Mouse (Mus musculus) neural tube, embryonic 13.5 days (tissue): ENCODE results near the gene Ror2. TPM values are rescaled to one million over a fixed set of nuclear protein-coding genes. Genes with fewer than 3 reads are reported as not detected.

ENCODE experiments used
- ATAC-seq: fragments of 200-750 bp; cut with Nextera tagmentation; 2 replicates; pipeline ENCODE4 v1.8.0; 2017; ENCODE audit warnings: low read depth, mild to moderate bottlenecking, moderate TSS enrichment, moderate library complexity
- H3K27ac ChIP-seq: fragments of 300-500 bp; sonication (generic); replicated peaks from 2 replicates; pipeline ENCODE4 v1.5.1; 2015; ENCODE audit warnings: moderate library complexity, mild to moderate bottlenecking, inconsistent platforms
- H3K27me3 ChIP-seq: fragments of 300-500 bp; sonication (generic); 2 replicates; pipeline ENCODE4 v1.6.1; 2015; ENCODE audit warnings: mild to moderate bottlenecking, inconsistent platforms
- H3K36me3 ChIP-seq: fragments of 300-500 bp; sonication (generic); 2 replicates; pipeline ENCODE4 v1.6.1; 2015; ENCODE audit warnings: mild to moderate bottlenecking, inconsistent platforms
- H3K4me1 ChIP-seq: fragments of 300-500 bp; sonication (generic); replicated peaks from 2 replicates; pipeline ENCODE4 v1.6.1; 2015; ENCODE audit warnings: inconsistent platforms
- H3K4me2 ChIP-seq: fragments of 300-500 bp; sonication (generic); 2 replicates; pipeline ENCODE4 v1.6.1; 2015; ENCODE audit warnings: inconsistent platforms, mild to moderate bottlenecking, moderate library complexity
- H3K4me3 ChIP-seq: fragments of 300-500 bp; sonication (generic); 2 replicates; pipeline ENCODE4 v1.5.1; 2015; ENCODE audit warnings: mild to moderate bottlenecking, inconsistent platforms
- H3K9ac ChIP-seq: fragments of 300-500 bp; sonication (generic); 2 replicates; pipeline ENCODE4 v1.6.1; 2015; ENCODE audit warnings: moderate library complexity, mild to moderate bottlenecking, inconsistent platforms
- H3K9me3 ChIP-seq: fragments of 300-500 bp; sonication (generic); 2 replicates; pipeline ENCODE4 v1.6.1; 2016; ENCODE audit warnings: inconsistent platforms
- WGBS: fragments of 180-500 bp; shearing (Covaris S2); methylation state at CpG from one replicate; pipeline ENCODE4 v1.1.7; 2015; 5-methylcytosine and 5-hydroxymethylcytosine counted together
- polyA plus RNA-seq: library from polyadenylated mRNA; unstranded; fragments of >200 nt; fragmentation: Nextera tagmentation; extraction: Ambion mirVana; gene quantifications from 2 replicates; pipeline ENCODE4 v1.2.1, GENCODE M21; 2015

Ror2 gene
- polyA plus RNA-seq, 1 experiment from 2014 or later, result 5.3 TPM

GRCm38 (mm10) chr13:53305256-53305655, 19.3 kb upstream of the Ror2 start:
- Histone ChIP-seq H3K4me3 (no peak overlapping the region), H3K27me3 (no peaks in the 10 kb centered on the region), H3K9ac (no peak overlapping the region), H3K4me1 (peaks cover 17% of the 10 kb centered on the region), H3K9me3 (no peaks in the 10 kb centered on the region), H3K4me2 (no peak overlapping the region), H3K27ac (no peak overlapping the region), H3K36me3 (no peaks in the 10 kb centered on the region)
- ATAC-seq, result no peak
- WGBS, result 84% methylated on average over 8 of the region's 8 CpGs

GRCm38 (mm10) chr13:53302688-53303087, 16.8 kb upstream of the Ror2 start:
- Histone ChIP-seq H3K27ac (no peak overlapping the region), H3K36me3 (no peaks in the 10 kb centered on the region), H3K27me3 (no peaks in the 10 kb centered on the region), H3K4me3 (no peak overlapping the region), H3K4me1 (peaks cover 2% of the 10 kb centered on the region; the same call in 1 of the 2 replicates), H3K4me2 (no peak overlapping the region), H3K9ac (no peak overlapping the region), H3K9me3 (no peaks in the 10 kb centered on the region)
- WGBS, result 36% methylated on average over 10 of the region's 10 CpGs
- no peak for ATAC-seq

GRCm38 (mm10) chr13:53293065-53293464, 7.1 kb upstream of the Ror2 start:
- H3K27me3 ChIP-seq, result peaks cover 13% of the 10 kb centered on the region; the same call in 1 of the 2 replicates
- 57% methylated on average over 12 of the region's 12 CpGs for WGBS
- 0 out of 2 replicates have a peak, but pooled peaks cover 9% of the 10 kb centered on the region for H3K4me1 ChIP-seq
- no peaks in the 10 kb centered on the region for H3K36me3 ChIP-seq
- H3K4me3 ChIP-seq, result no peak overlapping the region
- no peak for ATAC-seq
- H3K27ac ChIP-seq, result no peak overlapping the region
- H3K9ac ChIP-seq, result no peak overlapping the region
- H3K9me3 ChIP-seq, result no peaks in the 10 kb centered on the region
- H3K4me2 ChIP-seq, result no peak overlapping the region

GRCm38 (mm10) chr13:53292244-53292643, 6.3 kb upstream of the Ror2 start:
- Histone ChIP-seq H3K36me3 (no peaks in the 10 kb centered on the region), H3K9ac (no peak overlapping the region), H3K4me1 (0 out of 2 replicates have a peak, but pooled peaks cover 2% of the 10 kb centered on the region), H3K4me2 (no peak overlapping the region), H3K4me3 (no peak overlapping the region), H3K27me3 (peaks cover 16% of the 10 kb centered on the region; the same call in 1 of the 2 replicates), H3K9me3 (no peaks in the 10 kb centered on the region), H3K27ac (no peak overlapping the region)
- 30% methylated on average over 3 of the region's 3 CpGs for WGBS
- ATAC-seq, result no peak

GRCm38 (mm10) chr13:53285261-53285755, 616 bp downstream of the Ror2 start:
- peaks cover 47% of the 10 kb centered on the region for H3K27me3 ChIP-seq
- peak; percentile 79 for ATAC-seq
- H3K27ac ChIP-seq, result 0 out of 2 replicates have a peak overlapping the region, but pooled peaks have one; percentile 33
- no peaks in the 10 kb centered on the region for H3K9me3 ChIP-seq
- no peaks in the 10 kb centered on the region for H3K36me3 ChIP-seq
- under 1% methylated on average over 35 of the region's 35 CpGs for WGBS
- peak overlapping the region; percentile 70 for H3K9ac ChIP-seq
- peaks cover 23% of the 10 kb centered on the region for H3K4me1 ChIP-seq
- peak overlapping the region; percentile 69 for H3K4me2 ChIP-seq
- H3K4me3 ChIP-seq, result peak overlapping the region; percentile 51

- no peak; the same call in 1 of the 2 replicates for ATAC-seq
- H3K36me3 ChIP-seq, result no peaks in the 10 kb centered on the region
- peaks cover 23% of the 10 kb centered on the region for H3K4me1 ChIP-seq
- H3K4me3 ChIP-seq, result peak overlapping the region; percentile 51
- H3K9me3 ChIP-seq, result no peaks in the 10 kb centered on the region
- H3K27ac ChIP-seq, result 0 out of 2 replicates have a peak overlapping the region, but pooled peaks have one; percentile 23
- H3K9ac ChIP-seq, result peak overlapping the region; percentile 70
- WGBS, result 2% methylated on average over 17 of the region's 17 CpGs
- peak overlapping the region; percentile 69 for H3K4me2 ChIP-seq
- peaks cover 47% of the 10 kb centered on the region for H3K27me3 ChIP-seq
These were observed 1.2 kb downstream of the Ror2 start for GRCm38 (mm10) chr13:53284740-53285191.

- H3K9ac ChIP-seq, result no peak overlapping the region
- H3K27me3 ChIP-seq, result peaks cover 39% of the 10 kb centered on the region
- H3K27ac ChIP-seq, result no peak overlapping the region
- no peak overlapping the region for H3K4me3 ChIP-seq
- H3K36me3 ChIP-seq, result no peaks in the 10 kb centered on the region
- H3K9me3 ChIP-seq, result no peaks in the 10 kb centered on the region
- H3K4me2 ChIP-seq, result no peak overlapping the region
- 62% methylated on average over 11 of the region's 11 CpGs for WGBS
- H3K4me1 ChIP-seq, result peaks cover 27% of the 10 kb centered on the region
- no peak for ATAC-seq
These were observed 4.1 kb downstream of the Ror2 start for GRCm38 (mm10) chr13:53281604-53282396.

GRCm38 (mm10) chr13:53278908-53279307, 7.0 kb downstream of the Ror2 start:
- WGBS, result 71% methylated on average over 10 of the region's 10 CpGs
- Histone ChIP-seq H3K36me3 (no peaks in the 10 kb centered on the region), H3K9me3 (no peaks in the 10 kb centered on the region), H3K4me2 (no peak overlapping the region), H3K27ac (no peak overlapping the region), H3K4me1 (peaks cover 16% of the 10 kb centered on the region), H3K27me3 (peaks cover 11% of the 10 kb centered on the region; the same call in 1 of the 2 replicates), H3K4me3 (no peak overlapping the region), H3K9ac (no peak overlapping the region)
- ATAC-seq, result no peak

- Histone ChIP-seq H3K9ac (no peak overlapping the region), H3K4me2 (no peak overlapping the region), H3K9me3 (no peaks in the 10 kb centered on the region), H3K27ac (no peak overlapping the region), H3K4me3 (no peak overlapping the region), H3K27me3 (peaks cover 4% of the 10 kb centered on the region; the same call in 1 of the 2 replicates), H3K4me1 (peaks cover 16% of the 10 kb centered on the region), H3K36me3 (no peaks in the 10 kb centered on the region)
- WGBS, result 12% methylated on average over 7 of the region's 7 CpGs
- ATAC-seq, result no peak
These were observed 9.5 kb downstream of the Ror2 start for GRCm38 (mm10) chr13:53276381-53276780.

GRCm38 (mm10) chr13:53275778-53276177, 10.1 kb downstream of the Ror2 start:
- Histone ChIP-seq H3K4me2 (no peak overlapping the region), H3K27ac (no peak overlapping the region), H3K4me1 (peaks cover 16% of the 10 kb centered on the region), H3K36me3 (no peaks in the 10 kb centered on the region), H3K9ac (no peak overlapping the region), H3K4me3 (no peak overlapping the region), H3K9me3 (no peaks in the 10 kb centered on the region), H3K27me3 (peaks cover 4% of the 10 kb centered on the region; the same call in 1 of the 2 replicates)
- 46% methylated on average over 8 of the region's 8 CpGs for WGBS
- ATAC-seq, result no peak

- ATAC-seq, result no peak
- H3K27ac ChIP-seq, result no peak overlapping the region
- H3K9me3 ChIP-seq, result no peaks in the 10 kb centered on the region
- peaks cover 4% of the 10 kb centered on the region; the same call in 1 of the 2 replicates for H3K27me3 ChIP-seq
- H3K9ac ChIP-seq, result no peak overlapping the region
- no peak overlapping the region for H3K4me3 ChIP-seq
- H3K36me3 ChIP-seq, result no peaks in the 10 kb centered on the region
- 73% methylated on average over 1 of the region's 1 CpGs for WGBS
- H3K4me2 ChIP-seq, result no peak overlapping the region
- peaks cover 16% of the 10 kb centered on the region for H3K4me1 ChIP-seq
These were observed 11.2 kb downstream of the Ror2 start for GRCm38 (mm10) chr13:53274771-53275170.

GRCm38 (mm10) chr13:53271595-53271994, 14.3 kb downstream of the Ror2 start:
- Histone ChIP-seq H3K4me1 (peaks cover 16% of the 10 kb centered on the region), H3K9me3 (no peaks in the 10 kb centered on the region), H3K27me3 (no peaks in the 10 kb centered on the region), H3K27ac (no peak overlapping the region), H3K4me3 (no peak overlapping the region), H3K9ac (no peak overlapping the region), H3K4me2 (no peak overlapping the region), H3K36me3 (no peaks in the 10 kb centered on the region)
- no peak for ATAC-seq
- 90% methylated on average over 3 of the region's 3 CpGs for WGBS
